Mouse (Mus musculus) liver, embryonic 12.5 days (tissue): Measurements from ENCODE around the gene Cbfa2t3. TPM values are rescaled to one million over a fixed set of nuclear protein-coding genes. Genes with fewer than 3 reads are reported as not detected.

Experiments used
- ATAC-seq: fragments of 200-750 bp; cut with Nextera tagmentation; 2 replicates; pipeline ENCODE4 v1.8.0; 2017; ENCODE audit warnings: moderate number of reproducible peaks, mild to moderate bottlenecking, moderate library complexity
- H3K27ac ChIP-seq: fragments of 300-500 bp; sonication (generic); 2 replicates; pipeline ENCODE4 v1.5.1; 2016; ENCODE audit warnings: mild to moderate bottlenecking
- H3K27me3 ChIP-seq: fragments of 300-500 bp; sonication (generic); replicated peaks from 2 replicates; pipeline ENCODE4 v1.6.1; 2016; ENCODE audit warnings: mild to moderate bottlenecking, moderate library complexity
- H3K36me3 ChIP-seq: fragments of 300-500 bp; sonication (generic); 2 replicates; pipeline ENCODE4 v1.6.1; 2016; ENCODE audit warnings: mild to moderate bottlenecking, moderate library complexity
- H3K4me1 ChIP-seq: fragments of 300-500 bp; sonication (generic); 2 replicates; pipeline ENCODE4 v1.6.1; 2016
- H3K4me2 ChIP-seq: fragments of 300-500 bp; sonication (generic); 2 replicates; pipeline ENCODE4 v1.6.1; 2016; ENCODE audit warnings: mild to moderate bottlenecking, moderate library complexity
- H3K4me3 ChIP-seq: fragments of 300-500 bp; sonication (generic); 2 replicates; pipeline ENCODE4 v1.5.1; 2016; ENCODE audit warnings: mild to moderate bottlenecking, moderate library complexity
- H3K9ac ChIP-seq: fragments of 300-500 bp; sonication (generic); 2 replicates; pipeline ENCODE4 v1.6.1; 2016; ENCODE audit warnings: mild to moderate bottlenecking, moderate library complexity
- H3K9me3 ChIP-seq: fragments of 300-500 bp; sonication (generic); replicated peaks from 2 replicates; pipeline ENCODE4 v1.6.1; 2016; ENCODE audit warnings: mild to moderate bottlenecking, moderate library complexity
- WGBS: fragments of 180-500 bp; shearing (Covaris S2); methylation state at CpG from one replicate; pipeline ENCODE4 v1.1.7; 2016; ENCODE audit not compliant: insufficient replicate concordance; 5-methylcytosine and 5-hydroxymethylcytosine counted together
- polyA plus RNA-seq: library from polyadenylated mRNA; unstranded; fragments of >200 nt; fragmentation: Nextera tagmentation; extraction: Ambion mirVana; gene quantifications from 2 replicates; pipeline ENCODE4 v1.2.1, GENCODE M21; 2016

The Cbfa2t3 gene
- polyA plus RNA-seq: 7.7 and 8.0 TPM in 2 replicates

DNA sequence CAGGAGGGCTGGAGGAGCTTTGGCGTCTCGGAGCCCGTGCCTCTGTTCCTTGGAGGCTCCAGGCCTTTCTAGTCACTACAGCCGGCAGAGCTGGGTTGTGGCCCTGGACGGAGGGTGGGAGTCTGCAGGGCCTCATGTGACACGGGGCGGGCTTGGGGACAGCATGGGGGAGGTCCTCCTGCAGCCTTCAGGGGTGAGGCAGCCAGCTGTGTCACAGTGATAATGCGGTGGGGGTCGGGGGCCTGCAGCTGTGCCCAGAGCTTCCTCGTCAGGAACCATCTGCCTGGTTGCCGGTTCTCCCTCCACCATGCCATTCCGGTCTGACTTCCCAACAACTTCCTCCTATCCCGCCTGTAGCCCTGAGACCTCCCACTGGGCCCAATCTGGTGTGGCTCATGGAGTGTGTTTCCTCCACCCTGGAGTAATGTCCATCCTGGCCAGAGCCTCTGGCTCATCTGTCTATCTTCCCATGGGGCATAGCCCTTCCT lies at the start of gene Cbfa2t3:
TSS of gene Cbfa2t3 (minus strand) at position 105 of the 488 bp plus-strand sequence.
- H3K4me1 ChIP-seq: peaks cover 95% of the 10 kb centered on the region
- peak within 1 kb of the TSS; percentile 84 for H3K27ac ChIP-seq
- peaks cover 19% of the 10 kb centered on the region for H3K36me3 ChIP-seq
- H3K4me2 ChIP-seq: peak within 1 kb of the TSS; percentile 82
- 11% methylated on average over 13 of the region's 13 CpGs for WGBS
- H3K27me3 ChIP-seq: peaks cover 4% of the 10 kb centered on the region; the same call in 1 of the 2 replicates
- H3K4me3 ChIP-seq: peak within 1 kb of the TSS; percentile 70
- no peaks in the 10 kb centered on the region for H3K9me3 ChIP-seq
- ATAC-seq: peak; percentile 79
- peak within 1 kb of the TSS; percentile 80 for H3K9ac ChIP-seq

DNA sequence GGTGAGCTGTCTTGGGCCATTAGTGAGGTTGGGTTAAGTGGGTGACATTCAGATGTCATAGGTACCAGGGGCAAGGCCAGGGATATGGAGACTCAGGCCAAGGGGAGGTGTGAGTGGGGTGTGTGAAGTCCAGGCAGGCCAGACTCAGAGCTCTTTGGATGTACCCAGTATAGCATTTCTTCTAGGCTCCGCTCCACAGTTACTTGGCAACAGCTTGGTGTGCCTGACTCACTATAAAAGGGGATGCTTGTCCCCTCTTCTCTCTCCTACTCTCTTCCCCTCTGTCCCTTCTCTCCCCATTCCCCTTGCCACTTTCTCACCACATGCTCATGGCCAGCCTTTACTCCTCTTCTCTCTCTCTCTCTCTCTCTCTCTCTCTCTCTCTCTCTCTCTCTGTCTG lies 48.9 kb upstream of the Cbfa2t3 start:
- no peak overlapping the region for H3K4me2 ChIP-seq
- no peaks in the 10 kb centered on the region for H3K9me3 ChIP-seq
- H3K36me3 ChIP-seq: no peaks in the 10 kb centered on the region
- no peak overlapping the region for H3K27ac ChIP-seq
- ATAC-seq: no peak
- peaks cover 8% of the 10 kb centered on the region; the same call in 1 of the 2 replicates for H3K4me1 ChIP-seq
- H3K4me3 ChIP-seq: no peak overlapping the region
- H3K9ac ChIP-seq: no peak overlapping the region
- peaks cover 100% of the 10 kb centered on the region for H3K27me3 ChIP-seq
- WGBS: 75% methylated on average over 1 of the region's 1 CpGs

DNA sequence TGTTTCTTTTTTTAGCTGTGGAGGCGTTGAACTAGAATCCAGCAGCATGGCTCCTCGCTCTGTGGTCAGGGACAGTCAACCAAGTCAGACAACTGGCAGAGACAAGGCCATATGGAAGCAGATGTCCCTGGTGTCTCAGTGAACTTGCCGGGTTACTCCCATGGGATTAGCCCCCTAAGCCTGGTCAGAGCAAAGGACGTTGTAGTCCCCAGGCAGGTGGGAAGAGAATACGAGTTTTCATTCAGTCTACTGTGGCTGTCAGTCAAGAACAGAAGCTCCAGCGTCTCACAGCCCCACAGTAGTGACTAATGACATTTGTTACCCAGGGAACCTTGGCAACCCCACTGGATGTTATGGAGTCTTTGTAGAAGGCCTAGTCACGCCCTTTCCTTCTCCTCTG lies 47.5 kb upstream of the Cbfa2t3 start:
- Histone ChIP-seq H3K36me3 (no peaks in the 10 kb centered on the region), H3K27ac (no peak overlapping the region), H3K4me2 (no peak overlapping the region), H3K4me1 (peaks cover 8% of the 10 kb centered on the region; the same call in 1 of the 2 replicates), H3K4me3 (no peak overlapping the region), H3K9ac (no peak overlapping the region), H3K9me3 (no peaks in the 10 kb centered on the region), H3K27me3 (peaks cover 100% of the 10 kb centered on the region)
- no peak for ATAC-seq
- 44% methylated on average over 7 of the region's 7 CpGs for WGBS

DNA sequence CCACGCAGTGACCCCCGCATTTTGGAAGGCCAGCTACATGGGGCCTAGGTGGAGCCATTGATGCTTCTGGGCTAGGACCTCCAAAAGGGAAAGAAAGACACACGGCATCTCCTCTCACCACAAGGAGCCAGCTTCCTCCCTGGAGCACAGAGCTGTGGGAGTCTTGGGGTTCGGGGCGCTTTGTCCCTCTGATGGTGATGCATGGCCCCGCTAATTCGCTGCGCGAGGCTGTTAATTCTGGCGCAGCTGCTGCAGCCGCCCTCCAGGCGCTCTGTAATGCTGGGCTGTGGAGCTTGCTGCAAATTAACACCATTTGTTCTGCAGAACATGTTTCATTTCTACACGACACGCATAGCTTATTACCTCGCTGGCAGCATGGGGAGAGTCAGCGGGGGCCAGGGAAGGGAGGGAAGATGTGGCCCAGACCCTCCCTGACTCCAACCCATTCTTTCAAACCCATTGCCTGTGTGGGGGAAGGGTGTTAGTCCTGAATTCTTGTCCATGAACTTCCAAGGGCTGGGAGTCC lies 46.9 kb upstream of the Cbfa2t3 start:
- Histone ChIP-seq H3K27ac (no peak overlapping the region), H3K36me3 (no peaks in the 10 kb centered on the region), H3K4me3 (no peak overlapping the region), H3K9me3 (no peaks in the 10 kb centered on the region), H3K4me2 (no peak overlapping the region), H3K27me3 (peaks cover 100% of the 10 kb centered on the region), H3K9ac (no peak overlapping the region), H3K4me1 (peaks cover 8% of the 10 kb centered on the region; the same call in 1 of the 2 replicates)
- no peak for ATAC-seq
- 43% methylated on average over 16 of the region's 16 CpGs for WGBS

DNA sequence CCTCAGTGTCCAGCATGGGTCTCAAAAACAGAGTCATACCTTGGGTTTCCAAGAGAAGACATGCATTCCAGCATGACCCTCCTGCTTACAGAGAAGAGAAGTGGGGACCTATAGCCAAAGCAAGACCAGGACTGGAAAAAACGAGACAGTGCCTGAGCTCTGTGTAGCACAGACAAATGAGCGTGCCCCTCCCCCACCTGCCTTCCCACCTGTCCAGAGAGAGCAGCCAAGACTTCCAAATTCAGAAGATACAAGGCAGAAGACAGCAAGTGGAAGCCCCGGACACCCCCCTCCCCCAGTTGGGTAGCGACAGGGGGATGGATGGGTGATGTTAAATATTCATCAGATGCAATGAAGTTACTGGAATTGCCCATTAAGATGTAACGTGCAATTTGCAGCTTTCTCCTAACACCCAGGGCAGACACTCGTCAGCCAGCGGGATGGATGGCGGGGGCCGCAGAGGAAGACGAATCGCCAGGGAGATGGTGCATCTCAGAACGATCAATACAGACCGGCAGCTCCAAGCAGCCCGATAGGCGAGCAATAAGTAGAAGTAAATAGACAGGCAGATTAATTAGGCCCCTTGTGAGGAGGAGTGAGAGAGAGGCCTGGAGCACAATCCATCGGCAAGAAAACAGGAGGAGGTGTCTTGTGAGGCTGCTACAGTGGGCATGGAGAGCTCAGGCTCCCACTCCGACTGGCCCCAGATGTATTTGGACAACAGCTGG lies 46.3 kb upstream of the Cbfa2t3 start:
- H3K27me3 ChIP-seq: peaks cover 100% of the 10 kb centered on the region
- no peak for ATAC-seq
- no peak overlapping the region for H3K4me2 ChIP-seq
- H3K27ac ChIP-seq: no peak overlapping the region
- no peaks in the 10 kb centered on the region for H3K36me3 ChIP-seq
- 51% methylated on average over 17 of the region's 17 CpGs for WGBS
- H3K4me3 ChIP-seq: no peak overlapping the region
- H3K9ac ChIP-seq: no peak overlapping the region
- no peaks in the 10 kb centered on the region for H3K9me3 ChIP-seq
- H3K4me1 ChIP-seq: peaks cover 8% of the 10 kb centered on the region; the same call in 1 of the 2 replicates

DNA sequence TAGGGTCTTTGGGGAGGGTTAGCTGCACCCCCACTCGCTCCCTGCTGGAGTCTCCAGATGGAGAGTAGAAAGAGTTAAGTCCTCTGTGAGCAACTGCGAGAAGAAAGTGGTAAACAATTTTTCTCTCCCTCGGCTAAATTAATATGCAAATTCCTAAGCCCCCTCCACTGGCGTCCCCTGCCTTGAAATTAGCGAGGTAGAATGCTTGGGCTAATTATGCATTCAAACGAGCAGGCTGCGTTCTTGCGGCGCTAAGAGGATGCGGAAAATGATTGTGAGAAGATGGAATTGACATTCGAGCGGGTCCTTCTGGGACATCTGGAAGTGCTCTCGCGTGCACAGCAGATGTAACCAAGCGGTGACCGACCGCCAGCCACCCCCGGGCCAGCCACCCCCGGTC lies 43.6 kb upstream of the Cbfa2t3 start:
- no peaks in the 10 kb centered on the region for H3K9me3 ChIP-seq
- no peak overlapping the region for H3K27ac ChIP-seq
- no peak for ATAC-seq
- no peaks in the 10 kb centered on the region for H3K36me3 ChIP-seq
- H3K4me3 ChIP-seq: no peak overlapping the region
- peaks cover 100% of the 10 kb centered on the region for H3K27me3 ChIP-seq
- 32% methylated on average over 19 of the region's 19 CpGs for WGBS
- peaks cover 18% of the 10 kb centered on the region for H3K4me1 ChIP-seq
- H3K9ac ChIP-seq: no peak overlapping the region
- H3K4me2 ChIP-seq: no peak overlapping the region

DNA sequence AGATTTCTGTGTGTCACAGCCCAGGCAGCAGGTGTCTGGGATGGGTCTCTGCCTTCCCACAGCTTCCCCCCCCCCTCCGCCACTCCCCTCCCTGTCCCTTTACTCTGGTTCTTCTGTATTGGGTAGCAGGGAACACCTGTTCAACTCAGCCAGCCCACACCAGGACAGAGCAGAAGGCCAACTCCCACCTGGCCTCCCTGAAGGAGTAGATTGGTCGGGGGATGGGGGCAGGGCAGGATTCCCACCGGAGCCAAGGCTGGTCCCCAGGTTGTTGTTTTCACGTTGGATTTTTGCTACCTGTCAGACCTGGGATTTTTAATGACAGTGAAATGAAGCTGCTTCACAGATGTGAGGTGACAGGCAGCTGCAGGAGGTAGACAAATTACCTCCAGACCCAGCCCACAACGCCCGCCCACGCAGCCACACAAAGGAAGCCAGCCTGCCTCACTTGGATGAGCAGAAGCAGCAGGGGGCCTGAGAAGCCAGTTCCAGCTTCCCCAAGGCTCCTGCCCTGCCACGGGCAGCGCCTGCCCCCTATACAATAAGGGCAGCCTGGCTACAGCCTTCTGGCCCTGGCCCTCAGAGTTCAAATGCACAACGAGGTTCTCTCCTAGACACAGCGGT lies 40.3 kb upstream of the Cbfa2t3 start:
- Histone ChIP-seq H3K9ac (no peak overlapping the region), H3K4me1 (peaks cover 50% of the 10 kb centered on the region), H3K27ac (no peak overlapping the region), H3K9me3 (no peaks in the 10 kb centered on the region), H3K36me3 (no peaks in the 10 kb centered on the region), H3K4me3 (no peak overlapping the region), H3K27me3 (peaks cover 81% of the 10 kb centered on the region), H3K4me2 (no peak overlapping the region)
- no peak for ATAC-seq
- WGBS: 29% methylated on average over 11 of the region's 11 CpGs

DNA sequence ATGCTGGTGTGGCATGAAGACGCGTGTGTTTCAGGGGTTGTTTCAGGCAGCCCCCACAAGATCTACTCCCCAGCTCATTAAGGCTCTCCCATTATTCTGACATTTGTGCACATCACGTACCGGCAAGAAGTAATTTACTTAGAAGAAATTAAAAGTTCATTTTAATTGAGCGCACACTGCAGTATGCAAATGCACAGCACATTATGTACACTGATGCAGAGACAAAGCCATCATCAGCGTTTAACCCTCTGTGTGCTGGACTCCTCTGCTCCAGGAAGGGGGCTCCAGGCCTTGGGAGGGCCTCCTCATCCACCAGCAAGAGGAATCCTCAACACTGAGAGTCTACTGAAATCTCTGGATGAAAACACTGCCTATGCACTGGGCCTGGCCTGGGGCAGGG lies 39.0 kb upstream of the Cbfa2t3 start:
- H3K9ac ChIP-seq: no peak overlapping the region
- peaks cover 81% of the 10 kb centered on the region for H3K27me3 ChIP-seq
- ATAC-seq: no peak
- peaks cover 50% of the 10 kb centered on the region for H3K4me1 ChIP-seq
- H3K36me3 ChIP-seq: no peaks in the 10 kb centered on the region
- no peak overlapping the region for H3K4me3 ChIP-seq
- WGBS: 80% methylated on average over 6 of the region's 6 CpGs
- H3K9me3 ChIP-seq: no peaks in the 10 kb centered on the region
- H3K27ac ChIP-seq: no peak overlapping the region
- H3K4me2 ChIP-seq: no peak overlapping the region

DNA sequence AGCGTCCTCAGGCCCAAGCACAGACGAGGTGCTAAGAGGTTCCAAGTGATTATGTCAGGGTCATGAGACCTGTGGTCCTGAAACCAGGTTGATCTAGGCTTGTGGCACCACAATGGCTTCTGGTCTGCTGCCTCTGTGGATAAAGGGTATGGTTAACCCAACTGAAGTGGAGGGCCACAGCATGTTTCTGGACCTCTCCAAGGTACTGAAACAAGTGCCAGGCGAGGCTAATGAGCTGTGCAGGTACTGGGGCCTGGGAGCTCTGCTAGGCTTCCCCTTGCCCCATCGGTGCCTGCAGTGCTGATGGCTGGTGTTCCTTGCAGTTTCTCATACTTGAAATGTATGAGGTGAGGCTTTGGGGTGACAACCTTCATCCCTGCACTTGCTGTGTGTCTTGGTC lies 38.2 kb upstream of the Cbfa2t3 start:
- Histone ChIP-seq H3K27ac (no peak overlapping the region), H3K4me1 (peaks cover 50% of the 10 kb centered on the region), H3K4me2 (peak overlapping the region; percentile 61), H3K9ac (no peak overlapping the region), H3K9me3 (no peaks in the 10 kb centered on the region), H3K4me3 (no peak overlapping the region), H3K36me3 (no peaks in the 10 kb centered on the region), H3K27me3 (peaks cover 81% of the 10 kb centered on the region)
- ATAC-seq: no peak
- 43% methylated on average over 4 of the region's 4 CpGs for WGBS

DNA sequence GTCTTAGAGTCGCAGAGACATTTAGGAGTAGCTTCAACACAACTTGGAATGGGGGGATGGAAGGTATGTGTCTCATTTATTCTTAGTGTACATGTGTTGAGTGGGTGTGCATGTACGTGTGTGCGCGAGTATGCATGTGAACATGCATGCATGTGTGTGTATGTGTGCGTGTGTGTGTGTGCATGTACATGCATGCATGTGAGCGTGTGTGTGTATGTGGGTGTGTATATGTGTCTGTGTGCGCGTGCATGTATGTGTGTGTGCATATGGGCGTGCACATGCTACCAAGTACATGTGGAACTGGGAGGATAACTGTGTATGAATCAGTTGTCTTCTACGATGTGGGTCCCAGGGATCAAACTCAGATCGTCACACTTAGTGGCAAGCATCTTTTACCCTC lies 37.7 kb upstream of the Cbfa2t3 start:
- no peak overlapping the region for H3K9ac ChIP-seq
- H3K36me3 ChIP-seq: no peaks in the 10 kb centered on the region
- no peaks in the 10 kb centered on the region for H3K9me3 ChIP-seq
- peaks cover 50% of the 10 kb centered on the region for H3K4me1 ChIP-seq
- no peak for ATAC-seq
- H3K4me3 ChIP-seq: no peak overlapping the region
- peak overlapping the region; percentile 61 for H3K4me2 ChIP-seq
- H3K27me3 ChIP-seq: peaks cover 81% of the 10 kb centered on the region
- 75% methylated on average over 11 of the region's 11 CpGs for WGBS
- peak overlapping the region; percentile 63 for H3K27ac ChIP-seq

DNA sequence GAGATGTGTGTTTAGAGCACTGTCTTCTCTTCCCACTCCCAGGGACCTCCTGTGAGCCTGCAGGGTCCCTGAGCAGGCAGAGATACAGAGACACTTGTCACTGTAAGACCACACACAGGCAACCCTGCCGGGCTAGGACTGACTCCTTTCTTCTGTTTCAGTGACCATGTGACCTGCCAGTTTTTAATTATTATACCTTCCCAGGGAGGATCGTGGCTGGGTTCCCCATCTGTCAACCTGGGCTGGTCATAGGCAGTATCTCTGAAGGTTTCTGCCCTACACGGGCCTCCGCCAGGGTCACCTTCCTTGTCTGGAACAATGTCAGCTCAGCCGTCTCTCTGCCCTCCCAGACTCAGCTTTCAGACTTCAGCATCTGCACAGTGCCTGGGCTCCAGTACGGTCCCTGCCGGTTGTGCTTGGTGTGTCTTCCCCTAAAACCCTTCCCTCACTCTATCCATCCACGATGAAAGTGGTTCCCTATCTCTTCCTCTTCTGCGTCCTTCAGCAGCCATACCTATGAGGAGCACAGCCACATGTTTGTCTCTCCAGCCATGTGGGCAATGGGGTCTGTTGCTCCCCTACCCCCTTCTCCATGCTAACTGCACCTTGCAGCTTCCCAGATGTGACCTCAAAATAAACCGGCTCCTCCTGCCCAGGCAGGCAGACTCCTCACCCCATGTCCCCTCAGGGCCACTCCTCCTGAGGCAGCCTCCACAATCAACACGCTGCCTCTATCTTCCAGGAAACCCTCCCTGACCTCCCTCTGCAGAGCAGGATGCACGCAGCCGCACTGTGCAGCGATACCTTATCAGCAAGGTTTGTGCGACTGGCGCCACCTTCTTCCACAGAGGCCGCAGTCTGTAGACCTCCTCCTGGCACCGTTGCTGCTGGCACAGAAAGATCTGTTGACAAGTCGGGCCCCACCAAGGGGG lies 36.9 kb upstream of the Cbfa2t3 start:
- Histone ChIP-seq H3K9ac (peak overlapping the region; percentile 47), H3K27ac (peak overlapping the region; percentile 63), H3K36me3 (no peaks in the 10 kb centered on the region), H3K4me2 (peak overlapping the region; percentile 61), H3K9me3 (no peaks in the 10 kb centered on the region), H3K27me3 (peaks cover 79% of the 10 kb centered on the region), H3K4me1 (peaks cover 50% of the 10 kb centered on the region), H3K4me3 (peak overlapping the region; percentile 9)
- peak; percentile 92 for ATAC-seq
- WGBS: 12% methylated on average over 19 of the region's 19 CpGs
